Mouse (Mus musculus) inflammation-experienced regulatory T-cells, adult 16 weeks (primary cell): ENCODE results near the gene Ugt2b35. TPM values are rescaled to one million over a fixed set of nuclear protein-coding genes. Genes with fewer than 3 reads are reported as not detected.

Experiments
- polyA plus RNA-seq: library from polyadenylated mRNA; unstranded; fragments of 100-300 nt; shearing (Covaris generic); gene quantifications from one replicate; pipeline ENCODE4 v1.2.1, GENCODE M21; 2017

The Ugt2b35 gene
- not detected for polyA plus RNA-seq

DNA sequence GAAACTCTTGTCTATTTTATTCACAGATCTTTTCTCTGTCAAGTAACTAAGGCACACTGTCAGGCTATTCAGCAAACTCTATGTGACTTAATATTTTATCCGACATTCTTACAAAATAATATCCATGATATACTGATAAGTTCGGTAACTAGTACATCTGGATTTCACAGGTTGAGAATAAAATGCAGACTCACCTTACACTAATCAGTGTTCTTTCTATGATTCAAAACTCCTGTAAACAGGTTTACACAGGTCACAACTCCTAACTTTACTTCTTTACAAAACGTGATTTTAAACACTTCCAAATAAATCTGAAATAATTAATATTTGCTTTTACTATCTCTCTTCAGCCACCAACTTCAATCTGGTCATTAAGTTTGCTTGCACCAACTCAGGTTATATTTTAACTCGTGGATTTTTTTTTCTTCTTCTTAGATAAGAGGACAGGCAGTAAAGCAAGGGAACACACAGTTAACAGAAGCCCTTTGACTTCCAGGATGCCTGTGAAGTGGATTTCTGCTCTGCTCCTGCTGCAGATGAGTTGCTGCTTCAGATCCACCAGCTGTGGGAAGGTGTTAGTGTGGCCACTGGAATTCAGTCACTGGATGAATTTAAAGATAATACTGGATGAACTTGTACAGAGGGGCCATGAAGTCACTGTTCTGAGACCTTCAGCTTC, at the start of gene Ugt2b35:
TSS of gene Ugt2b35 (plus strand) at position 466 of the 679 bp plus-strand sequence.

Other genes starting within 250 kb of the Ugt2b35 start
- 31.2 TPM for gene Ythdc1, start 196.6 kb upstream of the Ugt2b35 start, polyA plus RNA-seq
- gene Ugt2b34, start 93.9 kb upstream of the Ugt2b35 start, polyA plus RNA-seq, result not detected
- not detected for gene Ugt2b1, start 74.3 kb upstream of the Ugt2b35 start, polyA plus RNA-seq
- not detected for gene Ugt2b36, start 91.7 kb downstream of the Ugt2b35 start, polyA plus RNA-seq
- gene Ugt2b5, start 139.5 kb downstream of the Ugt2b35 start, polyA plus RNA-seq, result not detected